Mouse (Mus musculus) T-helper 17 cell (primary cell): Measurements from ENCODE around the gene Kirrel3.

Experiments used
- in situ Hi-C, 2 experiments: fragments of 300-600 bp; cut with MboI, MseI; formaldehyde crosslinking; loops; 1 replicate in 1 of 2; 2 replicates in 1 of 2; pipeline ENCODE4 v1.15.1; 2025; ENCODE audit warnings: high pct_unique_total_duplicates in 2 of 2

The Kirrel3 gene

DNA sequence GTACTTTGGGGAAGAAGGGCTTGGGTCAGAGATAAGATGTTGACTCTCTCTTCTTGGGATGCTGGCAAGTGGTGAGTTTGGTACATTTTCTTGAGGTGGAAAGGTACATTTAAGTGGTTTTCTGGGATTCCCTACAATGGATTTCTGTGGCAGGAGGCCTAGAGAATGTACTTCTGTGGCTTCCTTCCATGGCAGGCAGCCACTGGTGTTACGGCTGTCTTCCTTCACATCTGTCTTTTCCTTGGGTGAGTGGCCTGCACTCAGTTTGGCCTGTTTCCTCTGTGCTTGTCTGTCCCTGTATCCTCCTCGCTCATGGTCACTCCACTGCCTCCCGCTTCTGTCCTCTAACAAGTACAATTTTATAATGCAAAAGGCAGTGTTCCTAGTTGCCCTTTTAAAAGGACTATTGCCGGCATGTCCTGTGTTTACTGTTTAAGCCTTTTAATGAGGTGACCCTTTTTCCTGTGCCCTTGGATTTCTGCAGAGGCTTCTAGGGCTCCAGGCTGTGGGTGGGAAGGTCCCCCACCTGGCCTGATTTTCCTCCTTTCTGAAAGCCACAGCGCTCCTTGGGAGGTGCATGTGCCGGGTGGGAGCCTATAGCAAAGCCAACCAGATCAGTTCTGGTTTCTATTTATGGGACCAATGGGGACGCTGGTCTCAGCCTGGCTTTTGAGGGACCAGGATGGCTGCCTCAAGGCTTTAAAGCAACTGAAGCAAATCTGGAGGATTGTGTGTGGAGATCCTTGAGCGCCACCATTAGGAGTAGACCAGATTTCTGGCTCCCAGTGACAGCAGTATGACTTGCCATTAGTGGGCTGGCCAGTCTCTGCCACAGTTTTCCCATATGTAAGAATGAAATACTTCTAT lies 491.1 kb downstream of the Kirrel3 start:
- in situ Hi-C loops: no loop called here

- in situ Hi-C loops: no loop called here
These were observed 492.0 kb downstream of the Kirrel3 start for GRCm38 (mm10) chr9:34977700-34978099.

- in situ Hi-C loops: no loop called here
These were observed 492.5 kb downstream of the Kirrel3 start for GRCm38 (mm10) chr9:34978229-34978628.

DNA sequence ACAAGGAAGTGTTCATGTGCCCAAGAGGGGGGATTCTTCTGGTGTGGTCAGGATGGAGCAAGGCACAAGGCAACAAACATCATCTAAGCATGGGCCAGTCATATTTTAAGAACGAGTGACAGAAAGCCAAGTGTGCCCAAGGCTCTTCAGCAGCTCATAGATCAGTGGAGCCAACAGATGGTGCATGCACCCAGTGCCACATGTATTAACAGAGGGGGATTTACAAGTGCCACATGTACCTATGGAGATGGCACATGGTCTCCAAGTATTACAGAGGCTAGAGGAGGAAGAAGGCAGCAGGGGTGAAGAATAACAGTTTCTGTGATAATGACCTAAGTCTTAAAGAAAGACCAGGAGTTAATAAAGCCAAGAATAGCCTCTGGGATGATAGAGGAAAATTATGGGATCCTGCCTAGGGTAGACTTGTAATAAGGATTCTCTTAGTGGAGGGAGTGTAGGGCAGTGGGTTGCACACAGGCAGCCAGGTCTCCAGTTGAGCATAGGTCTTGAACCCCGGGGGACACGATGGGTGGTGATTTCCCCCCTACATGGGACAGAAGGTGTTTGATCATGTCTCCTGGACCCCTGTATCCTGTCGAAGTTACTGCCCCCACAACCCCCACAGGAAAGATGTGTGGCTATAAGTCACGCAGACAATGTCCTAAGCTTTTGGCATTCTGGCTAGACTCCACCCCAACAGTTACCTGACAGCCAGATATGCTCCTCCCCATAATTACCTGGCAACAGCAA lies 495.0 kb downstream of the Kirrel3 start:
- in situ Hi-C loops: loop anchor here in 1 of 2 experiments (5.0 kb wide), 1 partner anchor 182 kb away; no protein-coding TSS in a partner anchor

DNA sequence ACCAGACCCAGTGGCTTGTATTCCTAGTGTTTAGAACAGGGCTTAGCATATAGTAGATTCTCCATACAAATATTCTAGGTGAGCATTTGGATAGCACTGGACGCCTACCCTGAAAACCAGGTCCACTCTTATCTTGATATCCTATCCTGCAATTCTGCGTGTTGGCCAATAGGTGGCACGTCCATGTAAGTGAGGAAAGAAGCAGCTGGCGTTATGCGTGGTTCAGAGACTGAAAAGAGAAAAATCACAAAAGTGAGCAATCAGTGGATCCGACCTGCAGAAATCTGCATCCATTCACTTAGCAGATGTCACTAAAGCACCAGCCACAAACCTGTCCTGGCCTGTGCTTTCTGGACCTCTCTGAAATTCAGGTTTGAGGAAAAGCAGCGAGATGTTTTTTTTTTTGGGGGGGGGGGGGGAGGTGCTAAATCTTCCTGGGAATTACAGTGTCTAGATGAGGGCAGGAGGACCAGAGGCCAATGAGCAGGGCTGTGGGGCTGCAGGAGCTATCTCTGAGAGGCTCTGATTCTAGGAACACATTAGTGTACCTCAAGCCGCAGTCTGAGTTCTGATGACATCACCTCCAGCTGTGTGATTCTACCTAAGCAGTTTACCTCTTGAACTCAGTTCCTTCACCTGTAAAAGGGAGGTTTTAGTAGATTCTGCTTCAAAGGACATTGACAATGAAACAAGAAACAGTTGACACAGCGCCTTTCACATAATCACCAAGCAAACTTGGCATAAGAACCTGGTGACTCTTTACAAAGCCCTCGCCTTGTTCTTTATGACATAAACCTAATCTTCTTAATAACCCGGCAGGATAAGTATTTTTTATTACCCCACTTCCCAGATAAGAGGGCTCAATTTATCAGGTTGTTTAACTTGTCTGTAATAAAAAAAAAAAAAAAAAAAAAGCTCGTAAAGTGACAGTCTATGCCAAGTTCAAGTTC lies 498.1 kb downstream of the Kirrel3 start:
- in situ Hi-C loops: loop anchor here in 1 of 2 experiments (5.0 kb wide), 1 partner anchor 179 kb away; no protein-coding TSS in a partner anchor

DNA sequence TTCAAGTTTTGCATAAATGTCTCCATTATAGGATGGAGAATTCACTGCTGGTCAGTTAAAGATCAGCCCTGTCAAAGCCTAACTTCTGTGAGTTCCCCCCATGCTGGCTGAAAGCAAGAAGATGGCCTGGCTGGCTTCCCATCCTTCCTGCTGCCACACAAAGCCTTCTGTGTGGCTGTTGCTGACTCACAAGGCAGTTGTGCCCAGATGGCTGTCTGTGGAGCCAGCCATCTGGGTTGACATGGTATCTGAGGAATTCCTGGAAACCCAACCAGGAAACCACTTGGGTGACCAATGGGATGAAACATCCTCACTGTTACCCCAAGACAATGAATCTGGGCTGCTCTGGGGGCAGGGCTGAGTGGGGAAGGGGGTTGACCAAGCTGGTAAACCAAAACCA lies 500.5 kb downstream of the Kirrel3 start:
- in situ Hi-C loops: no loop called here

GRCm38 (mm10) chr9:34987422-34988148 lies 501.9 kb downstream of the Kirrel3 start:
- in situ Hi-C loops: no loop called here

- in situ Hi-C loops: no loop called here
These were observed 503.0 kb downstream of the Kirrel3 start for GRCm38 (mm10) chr9:34988683-34989082.

GRCm38 (mm10) chr9:34992201-34992600 lies 506.5 kb downstream of the Kirrel3 start:
- in situ Hi-C loops: no loop called here

DNA sequence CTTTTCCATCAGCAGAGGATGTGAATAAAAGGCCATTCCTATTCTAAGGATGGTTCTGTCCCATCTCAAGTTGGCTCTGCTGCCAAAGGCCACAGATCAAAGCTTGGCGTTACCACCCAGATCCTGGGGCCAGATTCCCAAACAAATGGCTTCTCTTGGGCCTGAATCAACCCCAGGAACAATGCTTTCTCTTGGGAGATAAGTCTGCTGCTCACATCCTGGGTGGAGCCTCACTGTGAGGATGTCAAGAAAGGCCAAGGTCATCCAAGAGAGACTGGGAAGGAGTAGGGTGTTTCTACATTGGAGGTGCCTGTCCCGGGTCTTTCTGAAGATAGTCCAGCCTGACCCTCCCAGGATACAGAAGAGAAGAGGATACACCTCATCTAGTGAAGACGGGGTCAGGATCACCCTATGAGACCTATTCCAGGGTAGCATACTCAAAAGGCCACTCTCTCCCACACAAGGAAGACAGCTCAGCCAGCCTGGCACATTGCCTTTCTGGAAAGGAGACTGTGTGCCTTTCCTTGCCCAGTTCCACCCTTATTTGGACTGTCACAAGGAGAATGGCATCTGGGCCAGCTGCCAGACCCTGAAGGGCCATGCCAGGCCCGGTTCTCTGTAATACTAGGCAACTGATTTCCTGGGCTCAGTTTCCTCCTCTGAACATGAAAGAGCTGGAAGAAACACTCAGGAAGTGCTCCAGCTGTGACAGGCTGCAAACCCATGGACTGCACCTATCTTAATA lies 507.9 kb downstream of the Kirrel3 start:
- in situ Hi-C loops: no loop called here

DNA sequence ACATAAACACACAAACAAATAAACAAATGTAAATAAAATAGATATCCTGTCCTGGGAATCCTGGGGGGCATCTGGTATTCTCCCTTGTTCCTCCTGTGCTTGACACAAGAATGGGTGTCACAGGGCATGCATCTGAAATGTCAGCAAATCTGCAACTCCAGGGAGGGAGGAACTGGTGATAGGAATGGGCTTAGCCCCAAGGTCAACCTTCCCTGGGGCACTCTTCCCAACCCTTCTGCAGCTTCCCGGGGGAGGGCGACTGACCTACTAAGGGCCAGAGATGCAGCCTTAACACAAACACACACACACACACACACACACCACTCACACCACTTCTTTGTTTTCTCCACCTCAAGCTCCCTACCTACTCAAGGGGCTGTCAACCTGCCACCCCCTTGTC lies 509.4 kb downstream of the Kirrel3 start:
- in situ Hi-C loops: no loop called here

- in situ Hi-C loops: no loop called here
These were observed 510.1 kb downstream of the Kirrel3 start for GRCm38 (mm10) chr9:34995660-34996378.

- in situ Hi-C loops: no loop called here
These were observed 512.5 kb downstream of the Kirrel3 start for GRCm38 (mm10) chr9:34997880-34998865.

GRCm38 (mm10) chr9:35004113-35004512 lies 518.4 kb downstream of the Kirrel3 start:
- in situ Hi-C loops: loop anchor here in 1 of 2 experiments (25.0 kb wide), 1 partner anchor 533 kb away; no protein-coding TSS in a partner anchor

DNA sequence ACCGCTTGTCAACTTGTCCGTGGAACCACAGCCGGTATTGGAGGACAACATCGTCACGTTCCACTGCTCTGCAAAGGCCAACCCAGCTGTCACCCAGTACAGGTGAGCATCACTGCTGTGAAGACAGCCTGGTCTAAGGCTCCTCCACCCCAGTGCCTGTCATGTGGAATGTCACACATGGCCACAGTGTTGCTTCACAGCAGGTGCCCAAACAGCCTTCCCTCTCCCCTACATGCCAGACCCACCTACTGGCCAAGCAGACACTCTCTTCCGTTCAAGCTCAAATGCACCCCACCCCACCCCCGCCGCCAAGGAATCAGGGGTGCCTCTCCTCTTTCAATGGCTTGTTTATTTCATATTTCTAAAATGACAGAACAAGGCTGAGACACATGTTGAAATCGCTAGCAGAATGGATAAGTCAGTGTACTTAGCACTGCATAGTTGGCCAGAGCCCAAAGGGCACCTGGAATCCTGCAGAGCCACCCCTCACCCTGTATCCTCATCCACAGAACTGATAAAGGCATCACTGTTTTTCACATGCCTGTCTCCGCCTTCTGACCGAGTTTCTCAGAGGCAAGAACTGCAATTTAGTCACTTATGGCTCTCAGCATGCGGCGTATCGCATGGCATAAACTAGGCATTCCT lies 522.1 kb downstream of the Kirrel3 start:
- in situ Hi-C loops: loop anchor here in 1 of 2 experiments (25.0 kb wide), 1 partner anchor 529 kb away; no protein-coding TSS in a partner anchor

DNA sequence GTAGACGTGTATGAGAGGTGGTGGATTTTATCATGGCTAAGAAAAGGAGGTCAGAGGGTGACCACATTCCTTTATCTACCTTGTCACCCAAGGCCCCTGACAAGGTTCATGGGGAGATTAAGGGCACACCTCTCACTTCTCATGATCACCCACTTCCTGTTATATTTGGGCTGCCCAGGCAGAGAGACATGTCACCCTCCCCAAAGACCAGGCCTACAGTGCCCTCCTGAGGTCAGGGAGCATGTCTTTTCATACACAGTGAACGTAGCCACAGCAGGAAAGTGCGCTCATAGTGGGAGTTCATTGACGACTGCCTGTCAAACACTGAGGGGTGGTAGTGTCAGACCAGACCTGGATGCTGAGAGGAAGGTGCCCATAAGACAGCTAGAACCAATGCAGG lies 531.1 kb downstream of the Kirrel3 start:
- in situ Hi-C loops: loop anchor here in 1 of 2 experiments (10.0 to 25.0 kb wide), 2 partner anchors 521 to 1322 kb away; no protein-coding TSS in a partner anchor

DNA sequence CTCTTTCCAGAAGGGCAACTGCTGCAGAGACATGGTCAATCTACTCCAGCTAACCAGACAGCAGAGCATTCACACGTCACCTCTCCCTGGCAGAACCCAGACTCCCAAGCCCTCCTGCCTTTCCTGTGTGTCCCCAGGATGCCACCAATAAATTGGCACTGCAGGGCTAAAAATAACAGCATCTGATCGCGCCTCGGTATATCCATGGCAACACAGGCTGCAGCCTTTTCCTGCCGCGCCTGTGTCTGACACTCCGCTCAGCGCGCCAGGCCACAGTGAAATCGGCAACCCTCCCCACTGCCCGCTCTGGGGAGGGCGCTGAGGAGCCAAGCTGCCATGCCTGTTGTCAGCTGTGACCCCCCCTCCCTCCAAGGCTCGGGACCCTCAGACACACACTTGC lies 531.9 kb downstream of the Kirrel3 start:
- in situ Hi-C loops: loop anchor here in 1 of 2 experiments (10.0 to 25.0 kb wide), 2 partner anchors 520 to 1323 kb away; no protein-coding TSS in a partner anchor
